Mouse (Mus musculus): ENCODE data around the gene Rsph1. TPM values are rescaled to one million over a fixed set of nuclear protein-coding genes. Genes with fewer than 3 reads are reported as not detected.
A peak's percentile ranks its signal among the peaks of the same experiment; 100 is the strongest.

Gene Rsph1
- polyA plus RNA-seq (2015; fragmentation: Nextera tagmentation; extraction: Ambion mirVana), result 2.2 and 2.3 TPM in 2 replicates

DNA sequence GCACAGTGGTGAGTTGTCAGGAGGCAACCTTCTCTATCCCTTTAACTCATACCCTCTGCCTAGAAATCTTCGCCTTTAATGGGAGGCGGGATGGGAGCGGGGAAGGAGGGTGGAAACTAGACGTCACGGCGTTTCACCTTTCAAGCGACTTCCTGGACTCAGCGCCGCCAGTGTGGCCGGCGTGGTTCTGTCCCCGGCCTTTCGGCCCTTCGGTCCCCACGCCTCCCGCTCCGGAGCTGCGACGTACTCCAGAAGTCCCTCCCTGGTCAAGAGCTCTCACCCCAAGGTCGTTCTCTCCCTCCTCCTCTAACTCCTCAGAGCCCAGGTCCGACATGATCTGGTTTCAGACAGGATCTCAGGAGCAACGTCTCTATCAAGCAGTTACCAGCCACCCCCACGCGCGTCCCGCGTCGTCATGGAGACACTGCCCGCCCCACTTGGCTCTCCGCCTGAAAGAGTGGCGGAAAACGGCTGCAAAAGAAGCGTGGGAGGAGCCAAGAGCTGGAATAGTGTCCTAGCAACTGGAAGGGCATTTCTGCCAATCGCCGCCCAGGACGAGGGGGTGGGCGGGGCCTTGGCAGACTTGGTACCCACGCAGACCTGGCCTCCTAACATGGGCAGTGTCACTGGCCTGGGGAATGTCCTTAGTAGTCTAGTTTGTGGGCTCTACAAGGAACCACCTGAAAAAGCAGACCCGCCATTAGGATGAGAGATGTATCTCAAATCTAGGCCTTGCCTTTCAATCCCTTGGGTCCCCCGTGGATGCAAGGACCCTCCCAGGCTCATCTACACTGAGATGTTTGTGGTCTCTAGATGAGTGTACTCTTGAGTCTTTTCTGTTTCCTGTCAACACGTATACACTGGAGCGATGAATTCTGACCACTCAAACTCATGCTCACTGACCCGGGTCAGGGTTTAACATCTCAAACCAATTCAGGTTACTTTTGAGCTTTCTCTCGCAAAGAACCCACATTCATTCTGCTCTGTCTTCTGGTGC is at the start of gene Rsph1:
Gene Rsph1, minus strand, starts transcription at position 462 of the 997 bp plus-strand sequence.
- peak within 1 kb of the TSS; percentile 85 for H3K4me2 ChIP-seq
- H3K36me3 ChIP-seq, result no peaks in the 10 kb centered on the region
- no peaks in the 10 kb centered on the region for H3K9me3 ChIP-seq (replicated peaks)
- H3K4me3 ChIP-seq, result peak within 1 kb of the TSS; percentile 56
- no peaks in the 10 kb centered on the region for H3K27me3 ChIP-seq
- H3K4me1 ChIP-seq (replicated peaks), result peaks cover 10% of the 10 kb centered on the region
- peak within 1 kb of the TSS; percentile 36; the same call in 1 of the 2 replicates for H3K9ac ChIP-seq
- peak; percentile 89 for ATAC-seq (replicated peaks; ENCODE audit: insufficient number of reproducible peaks, insufficient read depth, low FRiP score, low read depth)
- WGBS, result 10% methylated on average over 44 of the region's 44 CpGs
- H3K27ac ChIP-seq, result peak within 1 kb of the TSS; percentile 12; the same call in 1 of the 2 replicates

DNA sequence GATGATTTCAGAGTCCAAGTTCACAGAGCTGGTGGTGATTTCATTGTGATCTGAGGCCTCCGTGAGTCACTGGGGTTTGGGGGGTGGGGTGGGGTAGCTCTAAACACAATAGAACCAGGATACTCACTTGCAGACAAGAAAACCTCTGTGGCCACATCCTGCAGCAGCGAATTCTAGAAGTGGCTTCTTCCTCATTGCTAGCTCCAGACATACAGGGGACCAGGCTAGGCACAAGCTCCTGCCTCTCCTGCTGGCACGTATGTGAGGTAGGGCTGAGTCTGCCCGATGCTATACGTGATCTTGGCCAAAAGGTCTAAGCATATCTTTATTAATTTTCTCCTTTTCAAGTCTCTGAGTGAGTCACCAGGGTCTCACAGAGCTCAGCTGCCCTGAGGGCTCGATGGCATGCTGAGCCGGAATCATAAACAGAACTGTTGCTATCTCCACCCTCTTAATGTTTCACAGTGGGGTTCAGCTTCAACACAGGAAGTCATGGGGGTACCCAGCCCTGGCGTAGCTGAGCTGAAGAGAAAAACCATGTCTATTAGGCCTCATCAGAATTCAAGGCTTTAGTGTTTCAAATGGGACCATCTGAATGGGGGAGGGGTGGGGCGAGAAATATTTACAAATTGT is 49.2 kb upstream of the Rsph1 start:
- Histone ChIP-seq H3K36me3 (no peaks in the 10 kb centered on the region), H3K27ac (no peak overlapping the region), H3K9me3 (replicated peaks) (no peaks in the 10 kb centered on the region), H3K27me3 (no peaks in the 10 kb centered on the region; the same call in 1 of the 2 replicates), H3K4me3 (no peak overlapping the region), H3K9ac (no peak overlapping the region), H3K4me1 (replicated peaks) (0 out of 2 replicates have a peak, but pooled peaks cover 3% of the 10 kb centered on the region), H3K4me2 (no peak overlapping the region)
- ATAC-seq (replicated peaks; ENCODE audit: insufficient number of reproducible peaks, insufficient read depth, low FRiP score, low read depth), result no peak
- 48% methylated on average over 9 of the region's 9 CpGs for WGBS

DNA sequence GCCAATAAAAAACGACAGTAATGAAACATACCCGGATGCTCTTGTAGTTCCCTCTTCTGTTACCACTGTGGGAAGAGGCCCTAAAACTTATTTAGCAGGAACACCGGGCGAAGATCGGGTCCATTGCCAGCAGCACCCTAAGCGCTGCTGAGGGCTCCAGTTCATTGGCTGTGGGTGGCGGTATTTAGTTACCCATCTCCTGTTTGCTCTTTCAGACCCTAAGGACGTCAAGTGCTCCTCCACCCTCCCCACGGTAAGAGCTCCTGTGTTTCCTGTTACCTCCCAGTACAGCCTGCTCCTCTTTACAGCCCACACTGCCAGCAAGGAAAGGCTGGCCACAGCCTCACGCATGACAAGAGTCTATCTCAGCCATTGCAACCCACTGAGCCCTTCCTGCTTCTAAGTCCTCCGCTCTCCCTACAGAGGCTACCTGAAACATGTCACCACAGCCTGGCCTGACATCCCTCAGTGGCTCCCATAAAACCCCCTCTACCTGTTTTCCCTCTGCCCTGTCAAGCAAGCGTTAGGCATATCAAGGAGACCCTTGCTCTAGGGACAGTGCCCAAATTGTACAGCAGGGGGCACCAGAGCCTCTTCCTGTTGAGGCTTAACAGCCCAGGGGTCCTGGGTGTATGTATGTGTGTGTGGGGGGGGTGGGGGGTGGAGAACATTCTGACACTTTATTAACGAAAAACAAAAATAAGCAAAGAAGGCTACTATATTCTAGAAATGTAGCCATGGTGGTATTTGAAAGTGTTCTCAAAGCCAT is 48.5 kb upstream of the Rsph1 start:
- Histone ChIP-seq H3K4me1 (replicated peaks) (0 out of 2 replicates have a peak, but pooled peaks cover 3% of the 10 kb centered on the region), H3K36me3 (no peaks in the 10 kb centered on the region), H3K27ac (no peak overlapping the region), H3K27me3 (no peaks in the 10 kb centered on the region; the same call in 1 of the 2 replicates), H3K9me3 (replicated peaks) (no peaks in the 10 kb centered on the region), H3K4me3 (no peak overlapping the region), H3K9ac (no peak overlapping the region), H3K4me2 (no peak overlapping the region)
- ATAC-seq (replicated peaks; ENCODE audit: insufficient number of reproducible peaks, insufficient read depth, low FRiP score, low read depth), result no peak
- 57% methylated on average over 13 of the region's 13 CpGs for WGBS

DNA sequence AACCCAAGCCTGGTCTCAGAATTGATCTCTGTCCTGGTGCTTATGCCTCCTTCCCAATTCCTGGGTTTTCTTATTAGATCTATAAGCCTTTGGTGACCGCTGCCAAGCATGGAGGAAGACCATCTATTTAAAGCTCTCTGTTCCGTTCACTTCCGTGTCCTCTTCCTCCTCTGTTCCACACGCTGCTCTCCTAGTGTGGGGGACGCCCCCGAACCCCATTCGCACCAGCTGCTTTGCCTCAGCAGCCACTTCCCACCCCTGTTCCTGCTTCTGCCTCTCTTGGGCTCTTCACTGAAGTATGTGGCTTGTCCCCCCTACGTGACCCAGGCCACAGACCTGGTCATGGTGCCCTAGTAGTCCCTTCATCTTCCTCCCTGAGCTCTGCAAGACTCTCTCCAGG is 47.0 kb upstream of the Rsph1 start:
- no peak overlapping the region for H3K4me3 ChIP-seq
- 85% methylated on average over 8 of the region's 8 CpGs for WGBS
- no peak overlapping the region for H3K27ac ChIP-seq
- H3K4me2 ChIP-seq, result no peak overlapping the region
- no peak overlapping the region for H3K9ac ChIP-seq
- no peak for ATAC-seq (replicated peaks; ENCODE audit: insufficient number of reproducible peaks, insufficient read depth, low FRiP score, low read depth)
- no peaks in the 10 kb centered on the region for H3K36me3 ChIP-seq
- H3K27me3 ChIP-seq, result no peaks in the 10 kb centered on the region; the same call in 1 of the 2 replicates
- H3K4me1 ChIP-seq (replicated peaks), result 0 out of 2 replicates have a peak, but pooled peaks cover 3% of the 10 kb centered on the region
- H3K9me3 ChIP-seq (replicated peaks), result no peaks in the 10 kb centered on the region

DNA sequence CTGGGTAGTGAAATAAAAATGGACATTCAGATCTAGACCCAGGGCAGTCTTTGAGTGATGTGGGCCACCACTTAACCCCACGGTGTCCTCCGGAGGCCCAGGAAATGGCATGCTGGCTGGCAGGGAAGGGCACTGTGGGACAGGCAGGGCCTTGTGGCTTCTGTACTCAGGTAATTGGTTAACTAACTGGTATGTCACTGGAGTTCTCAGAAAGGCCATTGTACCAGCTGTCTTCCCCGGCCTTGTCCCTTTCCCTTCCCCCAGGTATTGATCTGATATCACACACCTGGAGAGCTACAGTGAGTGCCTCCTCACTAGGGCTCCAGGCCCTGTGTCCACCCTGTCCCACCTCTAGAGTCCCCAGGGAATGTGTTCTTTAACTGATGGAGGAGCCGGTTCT is 46.2 kb upstream of the Rsph1 start:
- 87% methylated on average over 4 of the region's 4 CpGs for WGBS
- H3K27ac ChIP-seq, result no peak overlapping the region

DNA sequence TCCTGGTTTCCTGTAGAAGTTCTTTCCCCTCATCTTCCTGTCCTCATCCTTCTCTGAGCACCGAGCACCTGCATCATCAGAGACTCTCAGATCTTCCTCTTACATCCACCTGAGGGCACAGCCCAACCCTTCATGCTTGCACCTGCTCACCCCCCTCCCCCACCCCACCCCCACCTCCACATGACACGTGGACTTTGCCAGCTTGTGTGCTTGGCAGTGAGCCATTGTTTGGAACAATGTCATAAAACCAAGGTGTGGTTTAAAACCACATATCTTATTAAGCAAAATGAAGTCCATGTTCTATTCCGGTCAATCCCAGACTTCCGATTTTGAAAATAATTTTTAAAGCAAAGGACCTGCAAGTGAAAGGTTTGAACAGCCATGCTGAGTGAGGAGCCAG is 45.3 kb upstream of the Rsph1 start:
- 78% methylated on average over 4 of the region's 4 CpGs for WGBS
- no peaks in the 10 kb centered on the region for H3K36me3 ChIP-seq
- no peak overlapping the region for H3K4me3 ChIP-seq
- ATAC-seq (replicated peaks; ENCODE audit: insufficient number of reproducible peaks, insufficient read depth, low FRiP score, low read depth), result no peak
- H3K4me1 ChIP-seq (replicated peaks), result 0 out of 2 replicates have a peak, but pooled peaks cover 3% of the 10 kb centered on the region
- H3K27me3 ChIP-seq, result no peaks in the 10 kb centered on the region; the same call in 1 of the 2 replicates
- no peak overlapping the region for H3K9ac ChIP-seq
- no peak overlapping the region for H3K4me2 ChIP-seq
- no peaks in the 10 kb centered on the region for H3K9me3 ChIP-seq (replicated peaks)
- no peak overlapping the region for H3K27ac ChIP-seq

More for the DNA sequence above, 46.2 kb upstream of the Rsph1 start:
- 0 out of 2 replicates have a peak, but pooled peaks cover 3% of the 10 kb centered on the region for H3K4me1 ChIP-seq (replicated peaks)
- H3K4me2 ChIP-seq, result no peak overlapping the region
- H3K27me3 ChIP-seq, result no peaks in the 10 kb centered on the region; the same call in 1 of the 2 replicates
- no peak for ATAC-seq (replicated peaks; ENCODE audit: insufficient number of reproducible peaks, insufficient read depth, low FRiP score, low read depth)
- H3K4me3 ChIP-seq, result no peak overlapping the region
- H3K36me3 ChIP-seq, result no peaks in the 10 kb centered on the region
- H3K9me3 ChIP-seq (replicated peaks), result no peaks in the 10 kb centered on the region
- no peak overlapping the region for H3K9ac ChIP-seq

DNA sequence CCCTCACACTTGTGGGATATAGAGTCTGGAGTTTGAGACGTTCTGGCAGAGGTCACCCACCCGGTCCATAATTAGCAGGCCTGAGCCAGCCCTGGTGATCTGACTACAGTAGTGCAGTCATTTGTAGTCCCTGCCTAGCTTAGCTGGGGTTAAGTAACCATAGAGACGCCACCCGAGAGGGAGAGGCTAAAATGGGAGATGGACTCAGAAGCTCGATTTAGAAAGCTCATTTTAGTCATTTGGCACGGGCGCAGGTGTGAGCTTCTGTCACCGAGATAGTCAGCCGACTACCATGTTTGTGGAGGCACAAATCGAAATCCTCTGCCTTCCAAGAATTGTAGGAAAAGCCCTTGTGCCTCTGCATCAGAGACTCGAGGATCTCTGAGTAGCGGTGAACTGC is 44.2 kb upstream of the Rsph1 start:
- no peak overlapping the region for H3K4me3 ChIP-seq
- no peak overlapping the region for H3K27ac ChIP-seq
- no peaks in the 10 kb centered on the region for H3K27me3 ChIP-seq
- 0 out of 2 replicates have a peak, but pooled peaks cover 3% of the 10 kb centered on the region for H3K4me1 ChIP-seq (replicated peaks)
- no peaks in the 10 kb centered on the region for H3K9me3 ChIP-seq (replicated peaks)
- no peak overlapping the region for H3K4me2 ChIP-seq
- ATAC-seq (replicated peaks; ENCODE audit: insufficient number of reproducible peaks, insufficient read depth, low FRiP score, low read depth), result no peak; the same call in 1 of the 2 replicates
- WGBS, result 56% methylated on average over 12 of the region's 12 CpGs
- no peak overlapping the region for H3K9ac ChIP-seq
- H3K36me3 ChIP-seq, result no peaks in the 10 kb centered on the region

DNA sequence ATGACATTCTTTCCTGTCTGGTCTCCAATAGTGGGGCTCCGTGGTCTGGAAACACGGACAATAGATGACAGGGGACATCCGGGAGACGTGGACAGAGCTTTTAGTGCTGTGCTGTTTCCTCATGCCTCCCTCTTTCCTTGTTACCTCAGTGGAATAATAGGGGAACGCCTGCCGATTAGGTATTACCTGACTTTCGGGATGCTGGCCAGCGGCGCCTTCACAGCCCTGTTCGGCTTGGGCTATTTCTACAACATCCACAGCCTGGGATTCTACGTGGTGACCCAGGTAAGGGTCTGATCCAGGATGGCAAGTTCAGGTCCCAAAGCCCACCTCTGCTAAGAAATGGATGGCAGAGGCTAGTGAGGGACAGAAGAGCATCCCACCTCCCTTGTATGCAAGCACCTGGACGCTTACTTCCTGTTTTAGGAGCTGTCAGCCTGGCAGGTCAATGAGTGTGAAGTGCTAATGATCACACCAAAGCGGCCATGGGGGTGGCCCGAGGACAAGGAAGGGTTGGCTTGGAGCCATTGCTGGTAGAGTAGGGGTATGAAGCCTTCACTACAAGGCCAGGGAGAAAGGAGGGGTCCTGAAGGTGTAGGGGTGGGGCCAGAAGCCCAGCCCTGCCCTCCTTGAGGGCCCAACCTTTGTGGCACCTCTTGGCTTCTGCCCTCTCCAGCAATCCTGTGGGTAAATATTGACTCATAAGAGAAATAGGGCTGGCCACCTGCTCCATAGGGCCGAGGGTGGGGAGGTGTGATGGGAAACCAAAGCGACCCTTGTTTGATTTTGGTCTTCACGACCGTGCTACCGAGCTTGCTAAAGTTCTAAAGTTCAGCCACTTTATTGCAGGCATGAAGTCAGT is 42.0 kb upstream of the Rsph1 start:
- Histone ChIP-seq H3K27ac (no peak overlapping the region), H3K27me3 (no peaks in the 10 kb centered on the region), H3K4me1 (replicated peaks) (peaks cover 15% of the 10 kb centered on the region), H3K4me2 (no peak overlapping the region), H3K4me3 (no peak overlapping the region), H3K36me3 (no peaks in the 10 kb centered on the region), H3K9ac (no peak overlapping the region), H3K9me3 (replicated peaks) (no peaks in the 10 kb centered on the region)
- 87% methylated on average over 19 of the region's 19 CpGs for WGBS
- no peak for ATAC-seq (replicated peaks; ENCODE audit: insufficient number of reproducible peaks, insufficient read depth, low FRiP score, low read depth)

DNA sequence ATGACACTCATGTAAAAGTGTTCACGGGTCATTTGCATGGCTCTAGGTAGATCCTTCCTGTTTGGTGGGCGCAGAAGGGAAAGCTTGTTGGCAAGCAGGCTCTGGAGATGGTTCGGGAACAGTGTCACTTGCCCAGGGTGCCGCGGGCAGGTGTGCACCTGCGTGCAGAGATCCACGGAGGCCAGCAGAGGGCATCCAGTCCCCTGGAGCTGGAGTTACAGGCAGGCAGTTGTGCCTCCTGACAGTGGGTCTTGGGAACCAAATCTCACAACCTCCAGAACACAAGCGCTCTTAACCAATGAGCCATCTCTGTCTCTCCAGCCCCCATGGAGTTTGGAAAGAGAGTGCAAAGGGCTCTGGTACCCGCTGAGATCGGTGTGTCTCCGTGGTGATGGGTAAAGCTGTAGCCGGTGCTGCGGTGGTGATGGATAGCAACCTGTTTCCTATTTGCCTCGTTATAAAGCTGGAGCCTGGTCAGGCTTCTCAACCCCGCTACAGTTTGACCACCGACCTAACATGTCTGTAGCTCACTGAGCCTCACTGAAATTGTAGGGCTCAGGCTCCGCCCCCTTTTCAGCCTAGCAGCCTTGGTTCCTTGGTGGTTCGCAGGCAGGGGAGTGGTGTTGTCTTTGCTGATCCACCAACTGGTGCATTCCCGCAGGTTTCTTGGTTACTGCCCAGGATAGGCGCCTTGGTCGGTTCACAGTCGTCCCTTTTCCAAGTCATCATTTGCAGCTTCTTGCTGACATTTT is 40.5 kb upstream of the Rsph1 start:
- Histone ChIP-seq H3K9ac (no peak overlapping the region), H3K36me3 (no peaks in the 10 kb centered on the region)
- WGBS, result 52% methylated on average over 22 of the region's 22 CpGs

DNA sequence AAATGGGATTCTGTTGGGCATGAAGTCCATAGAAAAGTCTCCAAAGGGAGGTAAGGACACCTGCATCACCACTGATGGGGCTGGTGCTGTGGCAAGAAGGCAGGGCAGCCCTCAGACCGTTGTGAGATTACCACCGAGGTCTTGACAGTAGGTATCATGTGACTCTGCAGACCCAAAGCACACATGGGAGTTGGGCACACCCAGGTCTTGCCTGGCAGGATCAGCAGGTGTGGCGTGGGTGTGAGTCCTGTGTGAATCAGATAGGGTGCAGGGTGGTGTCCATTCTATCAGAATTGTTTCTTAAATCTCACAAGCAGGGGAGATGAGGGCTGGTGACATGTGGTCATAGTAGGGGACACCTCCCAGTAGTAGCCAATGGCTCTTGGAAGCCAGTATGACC is 39.8 kb upstream of the Rsph1 start:
- no peaks in the 10 kb centered on the region for H3K9me3 ChIP-seq (replicated peaks)
- no peak overlapping the region for H3K4me3 ChIP-seq

More for the DNA sequence above, 40.5 kb upstream of the Rsph1 start:
- Histone ChIP-seq H3K27ac (no peak overlapping the region), H3K4me3 (no peak overlapping the region), H3K9me3 (replicated peaks) (no peaks in the 10 kb centered on the region), H3K27me3 (no peaks in the 10 kb centered on the region), H3K4me1 (replicated peaks) (peaks cover 15% of the 10 kb centered on the region), H3K4me2 (no peak overlapping the region)
- no peak for ATAC-seq (replicated peaks; ENCODE audit: insufficient number of reproducible peaks, insufficient read depth, low FRiP score, low read depth)

More for the DNA sequence above, 39.8 kb upstream of the Rsph1 start:
- no peaks in the 10 kb centered on the region for H3K36me3 ChIP-seq
- no peak overlapping the region for H3K4me2 ChIP-seq
- WGBS, result 84% methylated on average over 3 of the region's 3 CpGs
- H3K4me1 ChIP-seq (replicated peaks), result peaks cover 15% of the 10 kb centered on the region
- no peak overlapping the region for H3K9ac ChIP-seq
- ATAC-seq (replicated peaks; ENCODE audit: insufficient number of reproducible peaks, insufficient read depth, low FRiP score, low read depth), result no peak
- no peaks in the 10 kb centered on the region for H3K27me3 ChIP-seq
- H3K27ac ChIP-seq, result no peak overlapping the region

Measured in heart, embryonic 15.5 days (tissue).